Comparison of ENCODE assay signal across 8 mouse cellular contexts in genomic region chr12:54789346-54790143, GRCm38 (mm10). TPM values are rescaled to one million over a fixed set of nuclear protein-coding genes. Genes with fewer than 3 reads are reported as not detected.
DNase-seq lines count a peak whose midpoint lies in the region; ATAC-seq lines count a peak whose summit lies in the region.

No protein-coding gene starts in this region.

- peaks cover 39% of the 10 kb centered on the region for H3K36me3 ChIP-seq in megakaryocyte, embryonic 14.5 days (replicated peaks; ENCODE audit: low read length)
- H3K36me3 ChIP-seq in forebrain, embryonic 15.5 days = no peaks in the 10 kb centered on the region

- no peaks in the 10 kb centered on the region for H3K27me3 ChIP-seq in megakaryocyte, embryonic 14.5 days (replicated peaks)
- no peaks in the 10 kb centered on the region for H3K27me3 ChIP-seq in forebrain, embryonic 15.5 days

- no peak overlapping the region for H3K9ac ChIP-seq in forebrain, embryonic 15.5 days (replicated peaks)

- DNase-seq in heart, postnatal 4 days = peak; percentile 62
- DNase-seq in liver = peak; percentile 76
- DNase-seq in neural tube, embryonic 10.5 days (ENCODE audit: extremely low spot score, low spot score) = peak; percentile 40
- DNase-seq in spleen, adult 12 weeks (ENCODE audit: low spot score) = no peak
- no peak for DNase-seq in cerebellum, postnatal 14 days

- H3K4me2 ChIP-seq in forebrain, embryonic 15.5 days (replicated peaks) = no peak overlapping the region

- no peaks in the 10 kb centered on the region for H3K9me3 ChIP-seq in megakaryocyte, embryonic 14.5 days
- H3K9me3 ChIP-seq in forebrain, embryonic 15.5 days = no peaks in the 10 kb centered on the region

- H3K4me3 ChIP-seq in megakaryocyte, embryonic 14.5 days (replicated peaks) = peak overlapping the region; percentile 31
- H3K4me3 ChIP-seq in forebrain, embryonic 15.5 days = no peak overlapping the region

- WGBS in forebrain, embryonic 15.5 days = 16% methylated on average over 11 of the region's 11 CpGs

- peaks cover 30% of the 10 kb centered on the region for H3K4me1 ChIP-seq in megakaryocyte, embryonic 14.5 days
- peaks cover 36% of the 10 kb centered on the region for H3K4me1 ChIP-seq in forebrain, embryonic 15.5 days

- no peak overlapping the region for H3K27ac ChIP-seq in forebrain, embryonic 15.5 days (replicated peaks)

- no peak for ATAC-seq in megakaryocyte, adult 5-6 weeks (ENCODE audit: poor library complexity, severe bottlenecking)
- ATAC-seq in forebrain, embryonic 15.5 days (replicated peaks) = peak; percentile 36; the same call in 1 of the 2 replicates

RNA-seq across cellular contexts. Expression of gene Snx6, which starts 6.0 kb away (rescaled TPM):
- 10.1 and 27.0 TPM in 2 replicates for polyA plus RNA-seq in megakaryocyte, embryonic 14.5 days (2012; ENCODE audit: insufficient read depth, low replicate concordance)
- total RNA-seq in megakaryocyte, adult 5-6 weeks (2015) = 68.6 and 74.9 TPM in 2 replicates
- 99.5 and 101 TPM in 2 replicates for total RNA-seq in megakaryocyte, adult 5-6 weeks (2017)
- polyA plus RNA-seq in forebrain, embryonic 15.5 days (2015; fragmentation: Nextera tagmentation; extraction: Ambion mirVana) = 157 and 164 TPM in 2 replicates
- 10 to 100 TPM; 56.4 TPM for total RNA-seq in heart, postnatal 4 days (2021)

Comparison
In these comparisons a context has a peak if more than half of its experiments do, and no peak if none do; other contexts are left out.
1. DNase-seq: peak in heart, postnatal 4 days (single experiment), liver (single experiment) and neural tube, embryonic 10.5 days (single experiment); none in spleen, adult 12 weeks (single experiment) and cerebellum, postnatal 14 days (0 of 2).